Mouse (Mus musculus): ENCODE data around the gene Ubtd2.

DNA sequence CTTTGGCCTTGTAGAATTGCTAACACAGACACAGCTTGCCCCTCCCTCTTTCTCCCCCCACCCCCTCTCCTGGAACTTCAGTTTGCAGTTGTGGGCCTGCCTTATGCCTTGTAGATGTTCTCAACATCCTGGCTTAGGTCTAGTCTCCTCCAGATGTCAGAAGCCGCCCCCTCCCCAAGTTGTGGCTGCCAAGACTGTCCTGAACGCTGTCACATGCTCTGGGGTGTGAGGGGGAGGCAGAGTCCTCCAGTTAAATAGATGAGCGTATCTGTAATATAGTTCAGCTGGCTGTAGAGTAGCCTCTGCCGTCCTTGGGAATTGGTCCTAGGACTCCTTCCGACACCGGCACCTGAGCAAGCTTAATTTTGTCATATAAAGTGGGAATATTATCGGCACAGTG lies 84.5 kb downstream of the Ubtd2 start:
- TF ChIP-seq EP300 (IDR thresholded peaks at IDR 0.05) (no peak), CTCF (IDR thresholded peaks at IDR 0.05) (no peak)

Data from lung, postnatal 0 days (tissue).